Mouse (Mus musculus) left cerebral cortex, adult 8-10 months (tissue): Measurements from ENCODE around the gene Tnr. TPM values are rescaled to one million over a fixed set of nuclear protein-coding genes. Genes with fewer than 3 reads are reported as not detected.

Experiments used
- DNase-seq, 2 experiments: peaks; one replicate each; pipeline ENCODE4 v3.0.0; 2022; ENCODE audit warnings: low spot score in 2 of 2
- total RNA-seq, 4 experiments: library from RNA; stranded (reverse); gene quantifications; 2 replicates each; pipeline ENCODE4 v1.2.4; 2022

Tnr gene
- total RNA-seq, 4 experiments from 2014 or later: 102 to 128 (median 106) TPM

DNA sequence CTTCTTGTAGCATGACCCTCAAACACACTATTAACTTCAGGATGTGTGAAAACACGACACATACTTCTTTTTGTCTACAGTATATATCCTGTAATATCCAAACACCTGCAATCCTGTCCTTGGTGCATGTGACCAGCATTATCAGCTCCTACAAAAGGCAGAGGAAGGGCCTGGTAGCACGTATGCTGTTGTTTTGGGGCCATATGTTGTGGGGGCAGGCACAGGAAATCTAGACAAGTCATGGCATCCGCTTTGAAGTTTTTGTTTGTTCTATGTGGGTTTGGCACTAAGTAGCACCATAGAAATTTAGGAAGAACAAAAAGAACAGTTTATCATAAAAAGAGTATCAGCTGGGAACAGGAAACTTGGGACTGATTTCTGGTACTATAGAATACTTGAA is 105.5 kb downstream of the Tnr start:
- DNase-seq: no peak

DNA sequence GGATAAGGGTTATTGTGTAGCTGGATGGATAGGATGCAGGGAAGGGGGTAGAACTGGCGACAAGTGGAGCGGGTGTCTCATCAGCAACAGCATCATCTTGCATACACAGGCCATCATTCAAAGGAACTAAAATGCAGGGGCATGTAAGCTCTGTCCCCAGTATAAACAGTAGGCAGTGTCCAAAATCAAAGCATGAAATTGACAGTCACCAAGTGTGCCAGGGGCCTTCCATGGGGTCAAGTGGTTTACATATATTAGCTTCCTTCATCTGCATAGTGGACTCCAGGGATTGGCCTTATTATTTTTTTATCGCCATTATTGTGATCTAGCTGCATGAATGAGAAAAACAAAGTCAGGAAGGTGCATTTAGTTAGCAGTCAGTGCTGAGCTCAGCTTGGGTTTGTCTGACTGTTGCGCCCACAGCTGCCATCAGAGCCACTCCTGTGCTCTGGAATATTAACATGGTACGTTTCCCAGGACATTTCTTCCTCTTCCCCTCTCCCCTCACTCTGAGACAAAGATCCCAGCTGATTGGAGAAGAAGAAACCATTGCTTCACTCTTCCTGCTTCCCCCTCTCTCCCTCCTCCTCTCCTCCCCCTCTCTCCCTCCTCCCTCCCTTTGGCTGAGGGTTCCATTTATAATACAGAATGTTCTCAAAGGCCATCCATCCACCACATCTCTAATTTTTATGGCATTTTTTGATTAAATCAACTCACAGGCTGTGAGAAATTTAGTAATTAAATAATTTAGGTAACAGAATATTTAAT is 106.4 kb downstream of the Tnr start:
- no peak for DNase-seq

DNA sequence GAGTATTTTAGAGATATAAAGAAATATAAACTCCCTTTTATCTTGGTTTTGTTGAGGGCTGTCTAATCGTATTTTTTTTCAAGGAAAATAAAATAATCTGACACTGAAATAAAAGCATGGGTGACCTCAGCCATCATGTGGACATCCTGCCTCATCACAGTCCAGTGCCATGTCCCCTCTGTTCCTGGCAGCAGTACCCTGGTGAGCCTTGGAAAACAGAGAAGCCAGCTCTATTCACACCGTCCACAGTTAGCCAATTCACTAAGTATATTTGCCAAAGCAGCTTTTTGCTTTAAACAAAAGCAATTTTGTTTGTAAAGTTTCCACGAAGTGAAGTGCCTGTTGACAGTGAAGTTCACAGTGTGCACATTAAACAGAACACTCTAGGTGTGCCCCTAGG is 109.0 kb downstream of the Tnr start:
- DNase-seq: no peak

DNA sequence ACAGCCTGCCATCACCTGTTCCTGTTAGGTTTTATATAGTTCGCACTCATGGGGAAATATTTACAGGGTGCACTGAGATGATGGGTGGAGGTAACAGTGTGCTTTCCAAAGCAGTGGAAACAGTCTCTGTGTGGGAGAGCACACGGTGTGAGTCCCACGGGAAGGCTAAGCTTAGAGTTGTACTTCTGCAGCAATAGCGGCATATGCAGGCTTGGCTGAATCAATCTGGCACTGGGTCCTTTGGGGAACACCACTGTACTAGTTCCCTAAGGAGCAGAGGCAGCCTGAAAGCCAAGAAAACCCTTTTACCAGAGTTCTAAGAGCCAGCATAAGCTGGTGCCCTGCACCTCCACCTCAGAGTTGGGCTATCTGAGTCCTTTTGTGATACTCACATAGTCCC is 115.8 kb downstream of the Tnr start:
- no peak for DNase-seq

GRCm38 (mm10) chr1:159645719-159646118 is 122.2 kb downstream of the Tnr start:
- no peak for DNase-seq

DNA sequence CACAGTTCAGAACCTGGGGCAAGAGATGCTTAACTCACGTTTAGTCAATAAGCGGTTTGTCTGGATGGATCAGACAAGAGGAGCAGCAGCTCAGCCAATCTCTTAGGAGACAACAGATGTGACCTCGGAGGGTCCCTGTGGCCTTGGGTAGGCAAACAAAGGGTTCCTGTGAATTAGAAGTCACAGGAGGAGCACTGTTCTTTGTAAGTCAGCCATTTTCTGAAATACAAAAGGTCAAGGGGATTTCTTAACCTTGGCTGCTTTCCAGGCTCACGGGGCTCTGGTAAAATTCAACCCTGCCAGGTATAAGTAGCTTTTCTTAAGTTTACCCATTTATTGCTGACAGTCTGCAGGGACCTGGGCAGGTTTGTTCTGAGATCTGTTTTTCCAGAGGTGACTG is 126.9 kb downstream of the Tnr start:
- no peak for DNase-seq

- DNase-seq: no peak
Measured at GRCm38 (mm10) chr1:159655241-159655640, 131.7 kb downstream of the Tnr start.

DNA sequence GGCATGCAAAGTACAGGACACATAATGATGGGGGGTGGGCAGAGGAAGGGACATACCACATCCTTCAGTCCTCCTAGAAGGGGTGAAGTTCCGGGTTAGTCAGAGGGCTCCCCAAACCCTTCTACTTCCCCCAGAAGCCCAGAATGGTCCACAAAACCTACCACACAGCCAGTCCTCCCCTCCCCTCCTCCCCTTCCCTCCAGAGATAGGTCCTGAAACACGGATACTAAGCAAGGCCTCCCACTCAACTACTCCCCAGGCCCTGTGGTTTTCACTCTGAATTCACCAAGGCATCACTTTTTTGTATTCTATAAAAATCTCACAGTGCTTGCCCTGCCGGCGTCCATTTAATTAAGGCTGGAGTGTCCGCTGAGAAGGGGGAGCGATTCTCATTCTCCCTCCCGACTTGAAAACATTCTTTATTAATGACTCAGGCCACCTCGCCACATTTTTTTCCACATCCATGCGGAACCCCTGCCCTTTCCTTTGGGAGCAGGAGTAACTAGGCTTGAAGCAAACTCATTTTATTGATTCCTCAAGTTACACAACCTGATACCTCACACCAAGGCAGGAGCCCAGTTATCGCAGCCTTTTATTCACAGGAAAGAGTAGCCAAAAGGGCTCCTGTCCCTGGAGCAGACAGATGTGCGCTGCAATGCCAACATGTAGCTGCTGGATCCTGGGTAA is 134.4 kb downstream of the Tnr start:
- no peak for DNase-seq

DNA sequence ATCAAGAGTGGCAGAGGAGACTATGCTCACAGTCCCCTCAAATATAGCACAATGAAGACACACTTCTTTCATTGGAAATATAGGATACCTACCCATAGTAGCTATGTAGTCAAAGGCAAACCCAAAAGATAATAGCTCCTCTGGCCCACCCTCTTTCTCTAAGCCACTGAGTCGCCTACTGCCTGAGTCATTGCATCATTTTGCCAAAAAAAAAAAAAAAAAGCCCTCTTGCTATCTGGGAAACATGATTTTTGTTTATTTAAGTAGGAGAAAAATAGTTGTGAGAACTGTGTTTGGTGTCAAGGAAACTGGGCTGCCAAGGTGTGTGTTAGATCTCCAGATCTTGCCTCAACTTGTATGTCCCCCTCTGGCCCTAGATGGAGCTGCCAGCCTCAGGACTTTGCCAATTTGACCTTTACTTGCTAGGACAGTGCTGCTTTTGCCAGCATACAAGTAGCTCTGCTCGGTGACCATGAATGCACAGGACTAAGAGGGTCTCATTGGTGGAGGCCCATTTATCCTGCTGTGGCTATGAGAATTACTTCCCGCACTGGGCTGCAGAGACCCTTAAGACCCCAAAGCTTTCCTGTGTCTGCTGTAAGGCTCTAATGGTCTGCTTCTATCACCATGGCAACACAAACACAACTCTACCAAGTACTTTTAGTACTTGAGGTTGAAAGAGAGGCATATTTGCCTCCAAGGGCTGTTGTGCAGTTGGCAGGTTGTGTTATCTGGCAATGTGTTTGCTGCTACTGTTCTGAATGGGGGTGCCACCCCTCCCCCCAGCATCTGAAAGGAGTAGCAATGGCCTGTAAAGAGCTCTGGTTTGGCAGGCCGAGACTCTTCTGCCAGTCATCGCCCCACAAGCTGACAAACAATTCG is 137.3 kb downstream of the Tnr start:
- peak in 1 of 2 experiments; percentile 59 for DNase-seq

GRCm38 (mm10) chr1:159664496-159664895 is 140.9 kb downstream of the Tnr start:
- DNase-seq: no peak

DNA sequence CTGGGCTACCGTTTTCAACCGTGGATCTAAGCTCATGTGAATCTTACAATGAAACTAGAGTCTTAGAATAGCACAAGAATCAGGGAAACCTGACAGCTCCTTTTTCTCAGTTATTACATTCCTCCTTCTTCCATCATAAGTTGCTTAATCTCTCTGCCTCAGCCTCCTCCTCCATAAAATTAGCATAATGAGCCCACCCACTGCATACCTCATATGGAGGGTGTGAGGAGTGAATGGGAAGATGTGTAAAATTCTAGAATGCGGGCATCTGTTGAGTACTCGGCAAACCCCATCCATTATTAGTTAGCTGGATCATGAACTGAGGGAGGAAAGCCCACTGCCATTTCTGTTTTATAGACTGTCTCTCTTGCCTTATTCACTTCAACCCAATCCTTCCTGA is 141.4 kb downstream of the Tnr start:
- no peak for DNase-seq

GRCm38 (mm10) chr1:159670629-159671150 is 147.1 kb downstream of the Tnr start:
- DNase-seq: peak; percentile 27 to 67

GRCm38 (mm10) chr1:159671181-159671580 is 147.6 kb downstream of the Tnr start:
- DNase-seq: no peak

DNA sequence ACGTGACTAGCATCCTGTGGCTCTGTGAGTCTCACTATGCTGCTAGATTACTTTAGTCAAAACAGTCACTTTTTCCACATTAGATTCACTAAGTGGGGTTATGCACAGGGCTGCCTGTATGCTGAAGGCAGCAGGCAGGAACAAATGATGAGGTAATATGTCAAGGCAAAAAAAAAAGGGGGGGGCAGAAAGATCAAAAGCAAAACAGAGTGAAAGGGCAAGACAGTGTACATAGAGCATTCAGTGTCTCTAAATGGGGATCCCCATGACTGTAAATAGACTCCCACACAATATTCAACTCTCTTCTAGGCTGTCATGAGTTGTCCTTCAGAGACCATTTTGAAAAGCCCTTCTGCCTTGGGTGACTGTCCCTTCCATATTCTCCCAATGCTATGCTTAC is 150.7 kb downstream of the Tnr start:
- DNase-seq: no peak

GRCm38 (mm10) chr1:159675472-159675871 is 151.9 kb downstream of the Tnr start:
- DNase-seq: no peak

- peak in 1 of 2 experiments; percentile 22 for DNase-seq
Measured at GRCm38 (mm10) chr1:159678221-159678935, 154.8 kb downstream of the Tnr start.

- no peak for DNase-seq
Measured at GRCm38 (mm10) chr1:159681252-159681651, 157.7 kb downstream of the Tnr start.

DNA sequence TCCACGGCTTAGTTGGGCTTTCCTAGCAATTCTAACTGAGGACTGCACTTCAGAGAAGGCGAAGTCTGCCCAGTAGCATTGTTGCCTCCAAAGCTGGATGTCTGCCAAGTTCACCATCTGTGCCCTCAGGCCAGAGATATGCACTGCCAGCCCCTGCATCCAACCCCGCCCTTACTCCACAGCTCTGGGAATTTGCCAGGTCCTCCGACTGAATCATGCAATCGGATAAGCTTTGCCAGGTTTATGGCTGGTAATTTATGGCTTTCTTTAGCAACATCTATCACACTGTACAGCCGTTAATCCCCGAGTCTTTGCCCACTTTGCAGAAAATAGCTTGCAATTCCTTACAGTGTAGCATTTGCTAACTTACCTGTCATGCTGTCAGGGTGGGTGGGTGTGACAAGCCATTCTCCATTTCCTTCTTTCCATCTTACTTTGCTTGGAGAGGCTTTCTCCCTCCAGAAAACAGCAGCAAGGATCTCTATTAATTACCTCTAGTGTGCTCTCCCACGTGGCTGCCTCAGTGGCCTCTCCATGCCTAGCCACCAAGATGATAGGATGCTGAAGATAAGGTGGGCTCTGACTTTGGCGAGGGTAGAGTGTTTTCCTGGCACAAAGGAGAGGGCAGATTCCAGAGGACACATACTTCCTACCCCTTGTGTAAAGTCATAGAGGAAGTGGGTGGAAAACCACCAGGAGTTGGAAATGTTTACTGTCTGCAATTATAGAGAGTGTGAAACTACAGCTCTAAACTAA is 163.1 kb downstream of the Tnr start:
- DNase-seq: peak; percentile 31 to 36

- no peak for DNase-seq
Measured at GRCm38 (mm10) chr1:159696717-159697116, 173.1 kb downstream of the Tnr start.

DNA sequence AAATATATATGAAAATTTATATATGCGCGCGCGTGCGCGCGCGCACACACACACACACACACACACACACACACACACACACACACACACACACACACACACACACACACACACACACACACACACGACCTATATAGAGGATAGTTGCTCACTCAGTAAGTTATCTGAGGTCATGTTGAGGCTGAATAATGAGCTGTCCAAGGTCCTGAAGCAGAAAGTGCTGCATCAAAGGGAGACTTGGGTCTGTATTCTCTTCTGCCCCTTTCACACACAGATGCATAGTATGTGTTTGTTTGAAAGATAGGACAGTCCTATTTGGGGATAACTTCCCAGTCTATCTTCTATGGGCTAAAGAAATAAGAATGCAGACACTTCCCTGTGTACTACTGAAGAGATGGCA is 178.5 kb downstream of the Tnr start:
- DNase-seq: no peak
